Mouse (Mus musculus): ENCODE measurements around the gene Ccnt1. TPM values are rescaled to one million over a fixed set of nuclear protein-coding genes. Genes with fewer than 3 reads are reported as not detected.
A peak's percentile ranks its signal among the peaks of the same experiment; 100 is the strongest.

Gene Ccnt1
- 10 to 100 TPM; 43.8 to 48.3 TPM for total RNA-seq (2021)
- long read RNA-seq, experiment 1, transcript Ccnt1-201 (9 exons, 2,175 nt) = major isoform, 8 of 13 reads
- long read RNA-seq, experiment 1, partial matches to known transcripts = 0 of 13 reads
- long read RNA-seq, experiment 1, other reads (novel, unspliced or antisense) = 5 of 13 reads
- long read RNA-seq, experiment 2, transcript Ccnt1-201 (9 exons, 2,175 nt) = major isoform, 9 of 15 reads
- long read RNA-seq, experiment 2, partial matches to known transcripts = 0 of 15 reads
- long read RNA-seq, experiment 2, other reads (novel, unspliced or antisense) = 6 of 15 reads

- Histone ChIP-seq H3K27ac (no peak within 1 kb of the TSS), H3K4me3 (no peak within 1 kb of the TSS)
- no peak for TF ChIP-seq CTCF (conservative IDR thresholded peaks at IDR 0.05)
- no peak for DNase-seq (ENCODE audit: low spot score in 2 of 2)
Measured at GRCm38 (mm10) chr15:98570873-98571538, at the start of gene Ccnt1, which contains the start of gene 4930415O20Rik. TSS of gene Ccnt1 (minus strand) at chr15:98570923. TSS of gene 4930415O20Rik (plus strand) at chr15:98571004.

GRCm38 (mm10) chr15:98617176-98617537 lies 46.4 kb upstream of the Ccnt1 start:
- H3K4me3 ChIP-seq = no peak overlapping the region
- H3K27ac ChIP-seq = no peak overlapping the region
- peak; percentile 97 for TF ChIP-seq CTCF (conservative IDR thresholded peaks at IDR 0.05)
- peak; percentile 75 to 83 for DNase-seq (ENCODE audit: low spot score in 2 of 2)

- H3K27ac ChIP-seq = no peak overlapping the region
- no peak overlapping the region for H3K4me3 ChIP-seq
- TF ChIP-seq CTCF (conservative IDR thresholded peaks at IDR 0.05) = no peak
- DNase-seq (ENCODE audit: low spot score in 2 of 2) = no peak
Measured at GRCm38 (mm10) chr15:98616362-98617175, 45.8 kb upstream of the Ccnt1 start.

GRCm38 (mm10) chr15:98615751-98616150 lies 45.0 kb upstream of the Ccnt1 start:
- DNase-seq (ENCODE audit: low spot score in 2 of 2) = no peak
- no peak overlapping the region for H3K4me3 ChIP-seq
- TF ChIP-seq CTCF (conservative IDR thresholded peaks at IDR 0.05) = no peak

GRCm38 (mm10) chr15:98614971-98615370 lies 44.2 kb upstream of the Ccnt1 start:
- Histone ChIP-seq H3K27ac (no peak overlapping the region), H3K4me3 (no peak overlapping the region)
- no peak for TF ChIP-seq CTCF (conservative IDR thresholded peaks at IDR 0.05)
- no peak for DNase-seq (ENCODE audit: low spot score in 2 of 2)

More at GRCm38 (mm10) chr15:98615751-98616150, 45.0 kb upstream of the Ccnt1 start:
- no peak overlapping the region for H3K27ac ChIP-seq

- TF ChIP-seq CTCF (conservative IDR thresholded peaks at IDR 0.05) = no peak
- no peak overlapping the region for H3K27ac ChIP-seq
Measured at GRCm38 (mm10) chr15:98614551-98614950, 43.8 kb upstream of the Ccnt1 start.

GRCm38 (mm10) chr15:98612229-98612628 lies 41.5 kb upstream of the Ccnt1 start:
- no peak for DNase-seq (ENCODE audit: low spot score in 2 of 2)
- TF ChIP-seq CTCF (conservative IDR thresholded peaks at IDR 0.05) = no peak
- Histone ChIP-seq H3K4me3 (no peak overlapping the region), H3K27ac (no peak overlapping the region)

More at GRCm38 (mm10) chr15:98614551-98614950, 43.8 kb upstream of the Ccnt1 start:
- DNase-seq (ENCODE audit: low spot score in 2 of 2) = no peak
- no peak overlapping the region for H3K4me3 ChIP-seq

- DNase-seq (ENCODE audit: low spot score in 2 of 2) = no peak
- no peak for TF ChIP-seq CTCF (conservative IDR thresholded peaks at IDR 0.05)
- H3K27ac ChIP-seq = peak overlapping the region; percentile 97
- peak overlapping the region; percentile 92 for H3K4me3 ChIP-seq
Measured at GRCm38 (mm10) chr15:98610131-98610633, 39.5 kb upstream of the Ccnt1 start.

GRCm38 (mm10) chr15:98609331-98610130 lies 38.8 kb upstream of the Ccnt1 start, which contains the start of gene Adcy6:
TSS of gene Adcy6 (minus strand) at chr15:98610076.
- TF ChIP-seq CTCF (conservative IDR thresholded peaks at IDR 0.05) = no peak
- H3K27ac ChIP-seq = peak within 1 kb of the TSS; percentile 97
- peak; percentile 68 to 80 for DNase-seq (ENCODE audit: low spot score in 2 of 2)
- peak within 1 kb of the TSS; percentile 92 for H3K4me3 ChIP-seq

- Histone ChIP-seq H3K27ac (peak overlapping the region; percentile 97), H3K4me3 (peak overlapping the region; percentile 92)
- no peak for DNase-seq (ENCODE audit: low spot score in 2 of 2)
- no peak for TF ChIP-seq CTCF (conservative IDR thresholded peaks at IDR 0.05)
Measured at GRCm38 (mm10) chr15:98608784-98609250, 38.1 kb upstream of the Ccnt1 start.

- DNase-seq (ENCODE audit: low spot score in 2 of 2) = no peak
- peak overlapping the region; percentile 92 for H3K4me3 ChIP-seq
- peak overlapping the region; percentile 97 for H3K27ac ChIP-seq
- no peak for TF ChIP-seq CTCF (conservative IDR thresholded peaks at IDR 0.05)
Measured at GRCm38 (mm10) chr15:98608058-98608783, 37.5 kb upstream of the Ccnt1 start.

Data from layer of hippocampus, adult 2 months (tissue).